Mouse (Mus musculus): ENCODE measurements at regions not wholly inside any gene's neighbourhood (a gene's known extent, or its start where the extent isn't known, plus 50 kb on each side); places are given as distances from the start of the nearest gene placed in this dataset.

DNA sequence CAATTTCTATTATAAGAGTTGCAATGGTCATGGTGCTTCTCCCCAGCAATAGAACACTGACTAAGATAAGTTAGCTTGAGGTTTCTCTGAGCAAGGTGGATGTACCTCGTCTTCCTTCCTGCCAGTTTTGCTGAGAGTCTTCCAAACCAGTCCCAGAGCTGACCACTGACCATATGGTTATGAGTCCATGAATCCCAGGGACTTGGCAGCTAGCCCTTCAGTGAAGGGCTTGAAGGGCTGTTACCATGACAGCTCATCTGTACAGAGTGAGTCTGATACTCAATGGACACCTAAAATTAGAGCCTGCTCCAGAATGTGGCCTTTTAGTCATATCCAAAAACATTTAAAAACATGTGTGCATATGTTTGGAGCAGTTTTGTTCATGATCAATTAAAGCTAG lies 297.5 kb upstream of the Thsd7b start:
- TF ChIP-seq CTCF (IDR thresholded peaks at IDR 0.05; ENCODE audit: low read depth, low read length) (no peak), EP300 (IDR thresholded peaks at IDR 0.05; ENCODE audit: insufficient read depth, low read depth, low read length) (no peak)

Measured in ES-Bruce4 (cell line).